Mouse (Mus musculus): ENCODE results near the gene Pou1f1.

DNA sequence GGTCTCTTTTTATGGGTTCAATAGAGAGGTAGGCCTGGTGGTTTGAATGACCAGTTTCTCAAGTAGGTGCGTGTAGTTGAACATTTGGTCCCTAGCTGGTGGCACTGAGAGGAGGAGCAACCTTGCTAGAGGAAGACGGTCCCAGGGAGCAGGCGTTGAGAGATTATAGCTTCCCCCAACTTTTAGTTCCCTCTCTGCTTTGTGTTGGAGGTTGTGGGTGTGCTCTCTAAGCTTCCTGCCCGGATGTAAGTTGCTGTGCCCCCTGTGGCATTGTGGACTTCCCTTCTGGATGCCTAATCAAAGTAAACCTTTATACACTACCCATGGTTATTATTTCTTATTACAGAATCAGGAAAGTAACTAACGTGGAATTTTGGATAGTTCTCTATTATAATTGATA, 24.3 kb upstream of the Pou1f1 start:
- TF ChIP-seq GATA1 (IDR thresholded peaks at IDR 0.05; ENCODE audit: low read length) (no peak), TAL1 (IDR thresholded peaks at IDR 0.05; ENCODE audit: low read length) (no peak)

Data from erythroblast, embryonic 14.5 days (primary cell).